ENCODE assay signal across 10 mouse cellular contexts in the genomic region with DNA sequence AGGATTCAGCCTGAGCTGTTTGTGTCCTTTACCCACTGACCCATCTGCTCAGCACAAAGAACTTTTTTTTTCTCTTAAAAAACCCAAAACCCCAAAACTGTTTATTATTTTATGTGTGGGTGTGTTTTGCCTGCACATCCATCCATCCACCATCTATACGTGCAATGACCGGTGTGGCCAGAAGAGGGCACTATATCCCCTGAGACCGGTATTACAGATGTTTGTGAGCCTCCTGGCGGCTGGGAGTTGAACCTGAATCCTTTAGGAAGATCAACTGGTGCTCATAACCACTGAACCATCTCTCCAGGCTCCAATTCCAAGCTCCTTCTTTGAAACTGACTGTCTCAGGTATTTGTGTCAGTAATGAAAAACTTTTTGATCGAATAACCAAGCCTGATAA. TPM values are rescaled to one million over a fixed set of nuclear protein-coding genes. Genes with fewer than 3 reads are reported as not detected.
A peak's percentile ranks its signal among the peaks of the same experiment; 100 is the strongest.
DNase-seq lines count a peak whose midpoint lies in the region; ATAC-seq and TF ChIP-seq lines count a peak whose summit lies in the region.
"Had no signal": no experiment of that assay in that cellular context is flagged by ENCODE, and none has a peak within 500 bp of the region (broad histone marks: within the 10 kb centered on the region; RNA-seq: fewer than 3 reads in every experiment).

No protein-coding gene starts in this region.

- TF ChIP-seq POLR2A in bone marrow, adult 2 months (IDR thresholded peaks at IDR 0.05; ENCODE audit: borderline replicate concordance, control insufficient read depth, low read depth, low read length) = no peak

- no peak overlapping the region for H3K9ac ChIP-seq in neural tube, embryonic 15.5 days (replicated peaks)
- H3K9ac ChIP-seq in kidney, embryonic 14.5 days (ENCODE audit: low read depth, low read length) = no peak overlapping the region
- no peak overlapping the region for H3K9ac ChIP-seq in liver, embryonic 14.5 days (replicated peaks)
- H3K9ac ChIP-seq: heart, embryonic 13.5 days; stomach, embryonic 15.5 days had no signal

- 22% methylated on average over 5 of the region's 5 CpGs for WGBS in neural tube, embryonic 15.5 days
- WGBS in bone marrow, adult 2 months = 13% methylated on average over 5 of the region's 5 CpGs
- WGBS in kidney, embryonic 14.5 days = 23% methylated on average over 5 of the region's 5 CpGs
- WGBS in liver, embryonic 14.5 days (ENCODE audit: insufficient replicate concordance) = 13% methylated on average over 5 of the region's 5 CpGs

- TF ChIP-seq CTCF in bone marrow, adult 2 months (IDR thresholded peaks at IDR 0.05; ENCODE audit: control insufficient read depth, insufficient read depth, low read length) = peak; percentile 96
- TF ChIP-seq CTCF in gastrocnemius, adult 2 months (IDR thresholded peaks at IDR 0.05) = peak; percentile 90
- peak; percentile 98 for TF ChIP-seq CTCF in liver, embryonic 14.5 days (IDR thresholded peaks at IDR 0.05; ENCODE audit: low read depth)

- no peak for ATAC-seq in neural tube, embryonic 15.5 days (ENCODE audit: low FRiP score)
- ATAC-seq in kidney, embryonic 14.5 days (ENCODE audit: low FRiP score, low TSS enrichment) = 0 out of 2 replicates have a peak, but pooled peaks have one; percentile 35
- peak; percentile 53; the same call in 1 of the 2 replicates for ATAC-seq in liver, embryonic 14.5 days (ENCODE audit: insufficient read depth)

- intact Hi-C loops in gastrocnemius, adult 2 months (cut with DNase I) = no loop called here

- no peaks in the 10 kb centered on the region for H3K36me3 ChIP-seq in neural tube, embryonic 15.5 days
- no peaks in the 10 kb centered on the region for H3K36me3 ChIP-seq in kidney, embryonic 14.5 days (ENCODE audit: control insufficient read depth, insufficient read depth, low read length)
- no peaks in the 10 kb centered on the region for H3K36me3 ChIP-seq in liver, embryonic 14.5 days (replicated peaks; ENCODE audit: control insufficient read depth, insufficient read depth, low read depth)
- H3K36me3 ChIP-seq: heart, embryonic 13.5 days; stomach, embryonic 15.5 days had no signal

- H3K4me1 ChIP-seq in neural tube, embryonic 15.5 days = no peaks in the 10 kb centered on the region
- no peaks in the 10 kb centered on the region; the same call in 1 of the 2 replicates for H3K4me1 ChIP-seq in bone marrow, adult 2 months (ENCODE audit: control insufficient read depth, insufficient read depth, low read length)
- H3K4me1 ChIP-seq in kidney, embryonic 14.5 days (ENCODE audit: control insufficient read depth, insufficient read depth, low read length) = no peaks in the 10 kb centered on the region
- H3K4me1 ChIP-seq in liver, embryonic 14.5 days (replicated peaks; ENCODE audit: control insufficient read depth in 2 of 2, insufficient read depth in 2 of 2, low read length in 1 of 2) = no peaks in the 10 kb centered on the region
- H3K4me1 ChIP-seq: heart, embryonic 13.5 days; stomach, embryonic 15.5 days had no signal

- no peak overlapping the region for H3K4me2 ChIP-seq in neural tube, embryonic 15.5 days
- no peak overlapping the region for H3K4me2 ChIP-seq in kidney, embryonic 14.5 days (replicated peaks; ENCODE audit: low read depth, low read length)
- H3K4me2 ChIP-seq in liver, embryonic 14.5 days (ENCODE audit: low read depth) = no peak overlapping the region
- H3K4me2 ChIP-seq: heart, embryonic 13.5 days; stomach, embryonic 15.5 days had no signal

- no peak overlapping the region for H3K27ac ChIP-seq in neural tube, embryonic 15.5 days (replicated peaks)
- H3K27ac ChIP-seq in bone marrow, adult 2 months (ENCODE audit: control insufficient read depth, insufficient read depth, low read depth, low read length, poor library complexity) = no peak overlapping the region
- no peak overlapping the region for H3K27ac ChIP-seq in gastrocnemius, adult 2 months
- no peak overlapping the region for H3K27ac ChIP-seq in kidney, embryonic 14.5 days (ENCODE audit: low read depth, low read length)
- H3K27ac ChIP-seq in liver, embryonic 14.5 days = no peak overlapping the region
- H3K27ac ChIP-seq: heart, embryonic 13.5 days; stomach, embryonic 15.5 days had no signal

- no peaks in the 10 kb centered on the region for H3K27me3 ChIP-seq in neural tube, embryonic 15.5 days (replicated peaks)
- H3K27me3 ChIP-seq in kidney, embryonic 14.5 days (ENCODE audit: control insufficient read depth, insufficient read depth, low read length) = no peaks in the 10 kb centered on the region
- H3K27me3 ChIP-seq in liver, embryonic 14.5 days (ENCODE audit: control insufficient read depth, insufficient read depth, low read length) = no peaks in the 10 kb centered on the region
- H3K27me3 ChIP-seq: heart, embryonic 13.5 days; stomach, embryonic 15.5 days had no signal

- no peaks in the 10 kb centered on the region for H3K9me3 ChIP-seq in neural tube, embryonic 15.5 days (replicated peaks)
- no peaks in the 10 kb centered on the region for H3K9me3 ChIP-seq in kidney, embryonic 14.5 days (ENCODE audit: control insufficient read depth, low read length)
- H3K9me3 ChIP-seq in liver, embryonic 14.5 days (ENCODE audit: control insufficient read depth, low read length) = no peaks in the 10 kb centered on the region
- H3K9me3 ChIP-seq: heart, embryonic 13.5 days; stomach, embryonic 15.5 days had no signal

- peak; percentile 74 for DNase-seq in neural tube, embryonic 10.5 days (ENCODE audit: extremely low spot score, low spot score)
- DNase-seq in gastrocnemius, adult 2 months = peak; percentile 77
- peak; percentile 57 to 62 (median 61) for DNase-seq in liver, embryonic 14.5 days (ENCODE audit: low read depth in 3 of 3, low spot score in 3 of 3)
- peak; percentile 73 for DNase-seq in retina, embryonic 14.5 days (ENCODE audit: low spot score)
- peak; percentile 48 for DNase-seq in urinary bladder, adult 2 months (ENCODE audit: low spot score)

- no peak overlapping the region for H3K4me3 ChIP-seq in neural tube, embryonic 15.5 days (replicated peaks)
- H3K4me3 ChIP-seq in bone marrow, adult 2 months (replicated peaks; ENCODE audit: control insufficient read depth, low read depth, low read length) = no peak overlapping the region
- no peak overlapping the region for H3K4me3 ChIP-seq in gastrocnemius, adult 2 months
- H3K4me3 ChIP-seq in kidney, embryonic 14.5 days (ENCODE audit: low read length) = no peak overlapping the region
- no peak overlapping the region for H3K4me3 ChIP-seq in liver, embryonic 14.5 days (ENCODE audit: insufficient read depth in 1 of 2, low read depth in 2 of 2, low read length in 2 of 2)
- H3K4me3 ChIP-seq: heart, embryonic 13.5 days; stomach, embryonic 15.5 days had no signal

- no peak for TF ChIP-seq EP300 in liver, embryonic 14.5 days (IDR thresholded peaks at IDR 0.05; ENCODE audit: low read depth)

RNA-seq across cellular contexts. Expression of a gene that starts 48.0 kb away (rescaled TPM):
- polyA plus RNA-seq in neural tube, embryonic 15.5 days (2015; fragmentation: Nextera tagmentation; extraction: Ambion mirVana) = 15.7 and 20.7 TPM in 2 replicates
- polyA plus RNA-seq in bone marrow, adult 2 months (2011; ENCODE audit: insufficient read depth, insufficient read length, low replicate concordance, missing spikeins) = 7.0 and 14.9 TPM in 2 replicates
- 10 to 100 TPM; 18.0 to 28.2 TPM for total RNA-seq in gastrocnemius, adult 2 months (2021)
- polyA plus RNA-seq in kidney, embryonic 14.5 days (2014; fragmentation: Nextera tagmentation; extraction: Ambion mirVana) = 9.8 and 19.6 TPM in 2 replicates
- polyA plus RNA-seq in liver, embryonic 14.5 days (2012; rRNA removed) = 4.0 and 5.4 TPM in 2 replicates
- 4.2 and 5.8 TPM in 2 replicates for polyA plus RNA-seq in liver, embryonic 14.5 days (2014; fragmentation: Nextera tagmentation; extraction: Ambion mirVana)
- 6.8 and 8.9 TPM in 2 replicates for polyA plus RNA-seq in urinary bladder, adult 2 months (2012; rRNA removed)
